Mouse (Mus musculus): ENCODE measurements around the gene Slc29a4. TPM values are rescaled to one million over a fixed set of nuclear protein-coding genes. Genes with fewer than 3 reads are reported as not detected.

Slc29a4 gene
- polyA plus RNA-seq (2012; rRNA removed) (8.0 and 11.6 TPM in 2 replicates), polyA plus RNA-seq (2014; fragmentation: Nextera tagmentation; extraction: Ambion mirVana) (5.8 and 7.6 TPM in 2 replicates)

DNA sequence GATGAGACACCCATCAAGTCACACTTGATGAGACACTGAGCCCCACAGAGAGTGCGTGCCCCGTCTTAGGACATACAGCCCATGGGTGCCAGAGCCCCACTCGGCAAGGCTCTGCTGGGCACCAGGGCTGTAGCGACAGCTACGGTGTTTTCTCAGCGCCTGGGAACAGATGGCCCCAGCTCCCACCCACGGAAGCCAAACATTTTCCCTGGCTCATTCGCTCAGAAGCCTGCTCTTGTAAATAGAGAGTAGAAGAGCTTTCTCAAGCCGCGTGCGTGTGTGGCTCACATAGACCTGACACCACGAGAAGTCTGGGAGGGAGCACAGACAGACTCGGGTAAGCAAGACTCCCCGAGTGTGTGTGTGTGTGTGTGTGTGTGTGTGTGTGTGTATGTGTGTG is at the start of gene Slc29a4:
TSS of gene Slc29a4 (plus strand) at position 265 of the 400 bp plus-strand sequence.
- ATAC-seq (ENCODE audit: low FRiP score, low read depth) (no peak), DNase-seq (ENCODE audit: low spot score) (no peak)
- no peak within 1 kb of the TSS for H3K4me3 ChIP-seq (replicated peaks; ENCODE audit: low read length)
- no peak for TF ChIP-seq POLR2A (IDR thresholded peaks at IDR 0.05; ENCODE audit: borderline replicate concordance, extremely low read depth, insufficient read depth, insufficient read length)
- H3K9me3 ChIP-seq (ENCODE audit: control insufficient read depth, low read length), result no peaks in the 10 kb centered on the region
- H3K9ac ChIP-seq (ENCODE audit: low read depth, low read length, severe bottlenecking), result no peak within 1 kb of the TSS
- 48% methylated on average over 14 of the region's 14 CpGs for WGBS
- no peak within 1 kb of the TSS for H3K27ac ChIP-seq (replicated peaks; ENCODE audit: low read depth, low read length)
- no peaks in the 10 kb centered on the region for H3K4me1 ChIP-seq (ENCODE audit: control insufficient read depth, insufficient read depth, low read length)
- H3K27me3 ChIP-seq (ENCODE audit: control insufficient read depth, insufficient read depth, low read length), result no peaks in the 10 kb centered on the region
- H3K4me2 ChIP-seq (replicated peaks; ENCODE audit: low read depth, low read length, severe bottlenecking), result no peak within 1 kb of the TSS
- H3K36me3 ChIP-seq (ENCODE audit: control insufficient read depth, insufficient read depth, low read length), result no peaks in the 10 kb centered on the region

DNA sequence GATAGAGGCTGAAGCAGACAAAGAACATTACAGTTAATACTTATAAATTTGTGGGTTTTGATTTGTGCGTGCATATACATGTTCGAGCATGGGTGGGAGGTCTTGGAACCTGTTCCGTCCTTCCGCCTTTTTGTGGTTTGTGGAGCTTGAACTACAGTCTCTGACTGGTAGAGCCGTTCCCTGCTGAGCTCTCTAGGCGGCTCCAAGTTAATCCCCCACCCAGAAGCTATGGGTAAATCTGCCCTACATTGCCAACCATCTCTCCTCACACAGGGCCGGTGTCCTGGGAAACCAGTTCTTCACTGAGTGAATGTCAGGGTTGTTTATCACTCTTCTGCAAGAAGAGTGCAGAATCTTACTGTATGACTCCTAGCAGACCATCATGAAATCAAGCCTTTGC is 44.1 kb upstream of the Slc29a4 start:
- Histone ChIP-seq H3K4me3 (replicated peaks; ENCODE audit: low read length) (no peak overlapping the region), H3K4me2 (replicated peaks; ENCODE audit: low read depth, low read length, severe bottlenecking) (no peak overlapping the region), H3K9me3 (ENCODE audit: control insufficient read depth, low read length) (no peaks in the 10 kb centered on the region), H3K36me3 (ENCODE audit: control insufficient read depth, insufficient read depth, low read length) (peaks cover 18% of the 10 kb centered on the region), H3K4me1 (ENCODE audit: control insufficient read depth, insufficient read depth, low read length) (peaks cover 7% of the 10 kb centered on the region; the same call in 1 of the 2 replicates), H3K9ac (ENCODE audit: low read depth, low read length, severe bottlenecking) (no peak overlapping the region), H3K27me3 (ENCODE audit: control insufficient read depth, insufficient read depth, low read length) (no peaks in the 10 kb centered on the region), H3K27ac (replicated peaks; ENCODE audit: low read depth, low read length) (no peak overlapping the region)
- ATAC-seq (ENCODE audit: low FRiP score, low read depth) (no peak), DNase-seq (ENCODE audit: low spot score) (no peak)
- no peak for TF ChIP-seq POLR2A (IDR thresholded peaks at IDR 0.05; ENCODE audit: borderline replicate concordance, extremely low read depth, insufficient read depth, insufficient read length)
- WGBS, result 81% methylated on average over 7 of the region's 7 CpGs

- Histone ChIP-seq H3K4me3 (replicated peaks; ENCODE audit: low read length) (no peak overlapping the region), H3K36me3 (ENCODE audit: control insufficient read depth, insufficient read depth, low read length) (peaks cover 15% of the 10 kb centered on the region), H3K9me3 (ENCODE audit: control insufficient read depth, low read length) (no peaks in the 10 kb centered on the region), H3K4me2 (replicated peaks; ENCODE audit: low read depth, low read length, severe bottlenecking) (no peak overlapping the region), H3K27me3 (ENCODE audit: control insufficient read depth, insufficient read depth, low read length) (no peaks in the 10 kb centered on the region), H3K4me1 (ENCODE audit: control insufficient read depth, insufficient read depth, low read length) (peaks cover 10% of the 10 kb centered on the region; the same call in 1 of the 2 replicates), H3K27ac (replicated peaks; ENCODE audit: low read depth, low read length) (no peak overlapping the region), H3K9ac (ENCODE audit: low read depth, low read length, severe bottlenecking) (no peak overlapping the region)
- DNase-seq (ENCODE audit: low spot score) (no peak), ATAC-seq (ENCODE audit: low FRiP score, low read depth) (no peak)
- TF ChIP-seq POLR2A (IDR thresholded peaks at IDR 0.05; ENCODE audit: borderline replicate concordance, extremely low read depth, insufficient read depth, insufficient read length), result no peak
- 90% methylated on average over 4 of the region's 4 CpGs for WGBS
Measured at GRCm38 (mm10) chr5:142649460-142650050, 42.8 kb upstream of the Slc29a4 start.

DNA sequence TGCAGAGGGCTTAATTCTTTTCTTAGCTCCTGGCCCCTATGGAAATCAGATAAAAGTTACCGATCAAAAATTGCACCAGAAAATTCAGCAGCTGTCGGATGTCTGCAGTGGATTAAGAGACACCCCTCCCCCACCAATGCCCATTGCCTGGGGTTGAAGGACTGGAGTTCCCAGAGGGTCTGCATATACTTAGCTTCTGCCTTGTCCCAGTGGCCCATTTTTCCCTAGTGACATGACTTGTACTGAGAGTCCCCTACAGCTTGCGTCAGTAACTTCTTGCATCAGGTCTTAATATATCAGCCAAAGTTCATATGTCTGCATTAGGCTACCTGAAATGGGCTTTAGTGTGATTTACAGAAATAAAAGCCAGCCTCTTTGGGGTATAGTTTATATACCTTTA is 41.9 kb upstream of the Slc29a4 start:
- WGBS, result 39% methylated on average over 3 of the region's 3 CpGs
- Histone ChIP-seq H3K9ac (ENCODE audit: low read depth, low read length, severe bottlenecking) (no peak overlapping the region; the same call in 1 of the 2 replicates), H3K4me2 (replicated peaks; ENCODE audit: low read depth, low read length, severe bottlenecking) (no peak overlapping the region), H3K4me1 (ENCODE audit: control insufficient read depth, insufficient read depth, low read length) (peaks cover 10% of the 10 kb centered on the region; the same call in 1 of the 2 replicates), H3K27ac (replicated peaks; ENCODE audit: low read depth, low read length) (no peak overlapping the region), H3K9me3 (ENCODE audit: control insufficient read depth, low read length) (no peaks in the 10 kb centered on the region), H3K4me3 (replicated peaks; ENCODE audit: low read length) (no peak overlapping the region), H3K36me3 (ENCODE audit: control insufficient read depth, insufficient read depth, low read length) (peaks cover 12% of the 10 kb centered on the region), H3K27me3 (ENCODE audit: control insufficient read depth, insufficient read depth, low read length) (no peaks in the 10 kb centered on the region)
- ATAC-seq (ENCODE audit: low FRiP score, low read depth) (no peak), DNase-seq (ENCODE audit: low spot score) (no peak)
- TF ChIP-seq POLR2A (IDR thresholded peaks at IDR 0.05; ENCODE audit: borderline replicate concordance, extremely low read depth, insufficient read depth, insufficient read length), result no peak

DNA sequence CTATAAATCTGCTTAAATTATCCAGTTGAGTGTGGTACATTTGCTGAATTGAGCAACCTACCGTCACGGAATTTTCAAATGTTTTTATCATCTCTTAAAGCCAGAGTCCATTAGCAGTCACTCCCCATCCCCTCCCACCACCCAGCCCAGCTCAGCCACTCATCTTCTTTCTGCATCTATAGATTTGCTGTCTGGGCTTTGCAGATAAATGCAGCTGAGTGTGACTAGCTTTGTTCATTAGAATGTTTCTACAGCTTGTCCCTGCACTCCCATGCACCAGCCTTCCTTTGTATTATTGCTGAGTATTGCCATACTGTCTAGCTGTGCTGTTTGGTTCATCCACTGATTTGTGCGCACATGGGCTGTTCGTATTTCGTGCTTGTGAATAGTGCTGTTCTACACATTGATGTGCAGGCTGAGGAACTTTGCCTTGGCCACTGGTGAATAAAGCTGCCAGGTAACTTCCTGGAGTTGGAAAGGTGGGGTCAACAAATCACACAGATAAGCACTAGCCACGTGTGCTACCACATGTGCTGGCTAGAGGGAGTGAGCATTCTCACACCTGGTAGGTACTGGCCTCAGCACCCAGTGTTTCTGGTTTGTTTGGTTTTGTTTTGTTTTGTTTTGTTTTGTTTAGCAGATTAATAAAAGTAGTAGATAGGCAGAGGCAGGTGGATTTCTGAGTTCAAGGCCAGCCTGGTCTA is 41.4 kb upstream of the Slc29a4 start:
- no peaks in the 10 kb centered on the region for H3K27me3 ChIP-seq (ENCODE audit: control insufficient read depth, insufficient read depth, low read length)
- DNase-seq (ENCODE audit: low spot score), result no peak
- no peak overlapping the region for H3K27ac ChIP-seq (replicated peaks; ENCODE audit: low read depth, low read length)
- peaks cover 10% of the 10 kb centered on the region; the same call in 1 of the 2 replicates for H3K4me1 ChIP-seq (ENCODE audit: control insufficient read depth, insufficient read depth, low read length)
- no peak for ATAC-seq (ENCODE audit: low FRiP score, low read depth)
- no peaks in the 10 kb centered on the region for H3K9me3 ChIP-seq (ENCODE audit: control insufficient read depth, low read length)
- H3K4me2 ChIP-seq (replicated peaks; ENCODE audit: low read depth, low read length, severe bottlenecking), result no peak overlapping the region
- no peak for TF ChIP-seq POLR2A (IDR thresholded peaks at IDR 0.05; ENCODE audit: borderline replicate concordance, extremely low read depth, insufficient read depth, insufficient read length)
- 69% methylated on average over 6 of the region's 6 CpGs for WGBS
- no peak overlapping the region for H3K9ac ChIP-seq (ENCODE audit: low read depth, low read length, severe bottlenecking)
- H3K4me3 ChIP-seq (replicated peaks; ENCODE audit: low read length), result no peak overlapping the region
- H3K36me3 ChIP-seq (ENCODE audit: control insufficient read depth, insufficient read depth, low read length), result peaks cover 16% of the 10 kb centered on the region

Data from limb, embryonic 14.5 days (tissue).